ENCODE assay signal across 8 mouse cellular contexts in genomic region chr11:80184531-80185071, GRCm38 (mm10). TPM values are rescaled to one million over a fixed set of nuclear protein-coding genes. Genes with fewer than 3 reads are reported as not detected.
DNase-seq lines count a peak whose midpoint lies in the region; ATAC-seq and TF ChIP-seq lines count a peak whose summit lies in the region.

No protein-coding gene starts in this region.

- no peak for TF ChIP-seq CTCF in left cerebral cortex, adult 2 months (IDR thresholded peaks at IDR 0.05)

- peak overlapping the region; percentile 67 for H3K4me2 ChIP-seq in hindbrain, embryonic 16.5 days (ENCODE audit: low read length)
- peak overlapping the region; percentile 69 for H3K4me2 ChIP-seq in midbrain, embryonic 16.5 days (ENCODE audit: low read length)

- no peaks in the 10 kb centered on the region; the same call in 1 of the 2 replicates for H3K36me3 ChIP-seq in embryonic facial prominence, embryonic 10.5 days (replicated peaks)
- H3K36me3 ChIP-seq in hindbrain, embryonic 16.5 days (ENCODE audit: control insufficient read depth, insufficient read depth, low read length) = no peaks in the 10 kb centered on the region
- no peaks in the 10 kb centered on the region for H3K36me3 ChIP-seq in midbrain, embryonic 16.5 days (ENCODE audit: control insufficient read depth, insufficient read depth, low read length)

- no peak for ATAC-seq in hindbrain, embryonic 16.5 days
- no peak for ATAC-seq in midbrain, embryonic 16.5 days

- H3K4me1 ChIP-seq in embryonic facial prominence, embryonic 10.5 days = peaks cover 9% of the 10 kb centered on the region; the same call in 1 of the 2 replicates
- no peaks in the 10 kb centered on the region for H3K4me1 ChIP-seq in hindbrain, embryonic 16.5 days (ENCODE audit: control insufficient read depth, insufficient read depth, low read depth, low read length)
- no peaks in the 10 kb centered on the region for H3K4me1 ChIP-seq in midbrain, embryonic 16.5 days (ENCODE audit: control insufficient read depth, insufficient read depth, low read length)

- H3K9ac ChIP-seq in hindbrain, embryonic 16.5 days (ENCODE audit: low read depth, low read length) = no peak overlapping the region
- H3K9ac ChIP-seq in midbrain, embryonic 16.5 days (ENCODE audit: low read depth, low read length) = no peak overlapping the region

- 92% methylated on average over 6 of the region's 6 CpGs for WGBS in embryonic facial prominence, embryonic 10.5 days
- WGBS in hindbrain, embryonic 16.5 days = 87% methylated on average over 6 of the region's 6 CpGs
- WGBS in midbrain, embryonic 16.5 days = 90% methylated on average over 6 of the region's 6 CpGs

- no peak for DNase-seq in left cerebral cortex, adult 2 months (ENCODE audit: extremely low spot score in 1 of 2, low spot score in 2 of 2)
- no peak for DNase-seq in left cerebral cortex, postnatal 25 days (ENCODE audit: low spot score in 2 of 2)
- no peak for DNase-seq in embryonic facial prominence, embryonic 10.5 days (ENCODE audit: low spot score)
- no peak for DNase-seq in right cerebral cortex, adult 18-20 months
- DNase-seq in spleen, postnatal 10 days (ENCODE audit: low spot score in 2 of 2) = no peak
- DNase-seq in T-cell, adult 2 months (ENCODE audit: low spot score) = no peak

- H3K9me3 ChIP-seq in embryonic facial prominence, embryonic 10.5 days = no peaks in the 10 kb centered on the region
- no peaks in the 10 kb centered on the region for H3K9me3 ChIP-seq in hindbrain, embryonic 16.5 days (ENCODE audit: control insufficient read depth, low read length)
- no peaks in the 10 kb centered on the region for H3K9me3 ChIP-seq in midbrain, embryonic 16.5 days (replicated peaks; ENCODE audit: control insufficient read depth, low read length, poor library complexity, severe bottlenecking)

- intact Hi-C loops in left cerebral cortex, adult 2 months (cut with DNase I) = no loop called here
- intact Hi-C loops in left cerebral cortex, postnatal 25 days (cut with DNase I) = loop anchor here (2.0 kb wide), 1 partner anchor 24 kb away; the partner anchor contains the start of gene Rhot1

- H3K27me3 ChIP-seq in embryonic facial prominence, embryonic 10.5 days (replicated peaks; ENCODE audit: low read depth, poor library complexity, severe bottlenecking) = no peaks in the 10 kb centered on the region
- no peaks in the 10 kb centered on the region for H3K27me3 ChIP-seq in hindbrain, embryonic 16.5 days (replicated peaks; ENCODE audit: control insufficient read depth, insufficient read depth, low read length)
- H3K27me3 ChIP-seq in midbrain, embryonic 16.5 days (ENCODE audit: control insufficient read depth, insufficient read depth, low read depth, low read length) = no peaks in the 10 kb centered on the region

- peak overlapping the region; percentile 94; the same call in 1 of the 2 replicates for H3K27ac ChIP-seq in left cerebral cortex, adult 2 months
- peak overlapping the region; percentile 89; the same call in 1 of the 2 replicates for H3K27ac ChIP-seq in embryonic facial prominence, embryonic 10.5 days (replicated peaks)
- no peak overlapping the region for H3K27ac ChIP-seq in hindbrain, embryonic 16.5 days (ENCODE audit: low read depth, low read length)
- H3K27ac ChIP-seq in midbrain, embryonic 16.5 days (ENCODE audit: low read length) = no peak overlapping the region

- peak overlapping the region; percentile 93 for H3K4me3 ChIP-seq in left cerebral cortex, adult 2 months
- H3K4me3 ChIP-seq in embryonic facial prominence, embryonic 10.5 days = peak overlapping the region; percentile 80
- no peak overlapping the region; the same call in 1 of the 2 replicates for H3K4me3 ChIP-seq in hindbrain, embryonic 16.5 days (ENCODE audit: low read length)
- no peak overlapping the region for H3K4me3 ChIP-seq in midbrain, embryonic 16.5 days (ENCODE audit: low read depth, low read length)

RNA-seq across cellular contexts. Expression of gene Rnf135, which starts 0.9 kb away (rescaled TPM):
- 1 to 10 TPM; 3.5 to 3.7 TPM for total RNA-seq in left cerebral cortex, adult 2 months (2021)
- total RNA-seq in left cerebral cortex, postnatal 25 days (2021) = 1 to 10 TPM; 3.4 to 4.1 TPM
- 5.4 and 6.5 TPM in 2 replicates for polyA plus RNA-seq in embryonic facial prominence, embryonic 10.5 days (2016; fragmentation: Nextera tagmentation; extraction: Ambion mirVana)
- 4.6 and 4.9 TPM in 2 replicates for polyA plus RNA-seq in hindbrain, embryonic 16.5 days (2015; fragmentation: Nextera tagmentation; extraction: Ambion mirVana)
- polyA plus RNA-seq in midbrain, embryonic 16.5 days (2015; fragmentation: Nextera tagmentation; extraction: Ambion mirVana) = 3.0 and 3.6 TPM in 2 replicates

RNA-seq across cellular contexts. Expression of gene Rhot1, which starts 24.2 kb away (rescaled TPM):
- total RNA-seq in left cerebral cortex, adult 2 months (2021) = 10 to 100 TPM; 70.0 to 70.1 TPM
- 10 to 100 TPM; 72.9 to 76.9 TPM for total RNA-seq in left cerebral cortex, postnatal 25 days (2021)
- polyA plus RNA-seq in embryonic facial prominence, embryonic 10.5 days (2016; fragmentation: Nextera tagmentation; extraction: Ambion mirVana) = 50.0 and 53.1 TPM in 2 replicates
- 66.9 and 69.9 TPM in 2 replicates for polyA plus RNA-seq in hindbrain, embryonic 16.5 days (2015; fragmentation: Nextera tagmentation; extraction: Ambion mirVana)
- 70.1 and 77.6 TPM in 2 replicates for polyA plus RNA-seq in midbrain, embryonic 16.5 days (2015; fragmentation: Nextera tagmentation; extraction: Ambion mirVana)

RNA-seq across cellular contexts. Expression of gene Adap2, which starts 30.7 kb away (rescaled TPM):
- 1 to 10 TPM; 6.2 to 9.0 TPM for total RNA-seq in left cerebral cortex, adult 2 months (2021)
- total RNA-seq in left cerebral cortex, postnatal 25 days (2021) = 1 to 10 TPM; 6.9 to 7.8 TPM
- 0.64 and 0.69 TPM in 2 replicates for polyA plus RNA-seq in embryonic facial prominence, embryonic 10.5 days (2016; fragmentation: Nextera tagmentation; extraction: Ambion mirVana)
- polyA plus RNA-seq in hindbrain, embryonic 16.5 days (2015; fragmentation: Nextera tagmentation; extraction: Ambion mirVana) = 4.0 and 4.1 TPM in 2 replicates
- polyA plus RNA-seq in midbrain, embryonic 16.5 days (2015; fragmentation: Nextera tagmentation; extraction: Ambion mirVana) = 3.4 and 4.2 TPM in 2 replicates

RNA-seq across cellular contexts. Expression of gene Tefm, which starts 42.6 kb away (rescaled TPM):
- 10 to 100 TPM in 1 of 2 experiments, 1 to 10 TPM in 1; 8.0 to 10.6 TPM for total RNA-seq in left cerebral cortex, adult 2 months (2021)
- 10 to 100 TPM in 1 of 2 experiments, 1 to 10 TPM in 1; 9.4 to 10.0 TPM for total RNA-seq in left cerebral cortex, postnatal 25 days (2021)
- polyA plus RNA-seq in embryonic facial prominence, embryonic 10.5 days (2016; fragmentation: Nextera tagmentation; extraction: Ambion mirVana) = 38.3 and 39.2 TPM in 2 replicates
- 21.0 and 22.0 TPM in 2 replicates for polyA plus RNA-seq in hindbrain, embryonic 16.5 days (2015; fragmentation: Nextera tagmentation; extraction: Ambion mirVana)
- polyA plus RNA-seq in midbrain, embryonic 16.5 days (2015; fragmentation: Nextera tagmentation; extraction: Ambion mirVana) = 22.2 and 22.4 TPM in 2 replicates

Comparison
In these comparisons a context has a peak if more than half of its experiments do, and no peak if none do; other contexts are left out.
1. H3K27ac ChIP-seq: peak in left cerebral cortex, adult 2 months (single experiment) and embryonic facial prominence, embryonic 10.5 days (single experiment); none in hindbrain, embryonic 16.5 days (single experiment) and midbrain, embryonic 16.5 days (single experiment).
2. H3K4me3 ChIP-seq: peak in left cerebral cortex, adult 2 months (single experiment) and embryonic facial prominence, embryonic 10.5 days (single experiment); none in hindbrain, embryonic 16.5 days (single experiment) and midbrain, embryonic 16.5 days (single experiment).